Mouse (Mus musculus) spleen, postnatal 36 days (tissue): ENCODE results near the gene Tspan14.

Experiments
- DNase-seq, 2 experiments: peaks; one replicate each; pipeline ENCODE4 v3.0.0; 2022; ENCODE audit warnings: low spot score in 2 of 2, mixed read lengths in 1 of 2

Gene Tspan14

DNA sequence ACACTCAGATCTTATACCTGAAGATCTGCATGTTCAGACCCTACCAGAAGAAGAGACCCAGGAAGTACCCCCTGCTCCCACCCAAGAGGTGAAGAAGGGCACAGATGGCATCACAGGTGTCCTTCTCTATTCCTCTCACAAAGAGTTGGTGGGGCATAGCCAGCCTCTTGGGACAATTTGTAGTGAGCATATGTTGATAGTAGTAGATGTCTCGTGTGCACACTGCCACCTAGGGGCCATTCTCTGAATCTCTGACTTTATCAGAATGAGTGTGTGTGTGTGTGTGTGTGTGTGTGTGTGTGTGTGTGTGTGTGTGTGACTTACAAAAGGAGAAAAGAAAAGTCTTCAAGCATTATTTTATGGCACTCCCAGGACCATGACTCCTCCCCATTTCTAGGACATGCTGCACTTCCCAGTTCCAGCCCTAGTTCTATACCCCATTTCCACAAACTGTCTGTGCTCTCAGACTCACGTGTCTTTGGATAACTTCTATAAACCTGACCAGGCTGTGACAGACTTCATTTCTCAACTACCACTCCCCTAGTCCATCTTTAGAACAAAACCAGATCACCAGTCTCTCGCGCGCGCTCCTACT lies 8.6 kb upstream of the Tspan14 start:
- peak; percentile 71 to 83 for DNase-seq

- no peak for DNase-seq
Observed at GRCm38 (mm10) chr14:40968051-40968450, 1.4 kb upstream of the Tspan14 start.

DNA sequence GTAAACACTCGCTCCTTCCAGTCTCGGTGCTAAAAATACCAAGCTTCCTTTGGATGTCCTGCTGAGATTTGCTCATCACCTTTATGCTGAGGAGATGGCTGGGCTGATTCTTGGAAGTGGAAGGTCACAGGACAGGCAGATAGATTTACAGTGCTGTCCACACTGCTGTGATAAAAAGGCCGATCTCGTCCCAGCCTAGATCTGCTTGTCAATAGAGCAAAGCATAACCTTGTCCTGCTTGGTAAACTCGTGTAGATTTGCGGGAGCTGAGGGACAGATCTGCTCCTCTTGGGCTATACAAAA lies 942 bp upstream of the Tspan14 start:
- DNase-seq, result no peak

- DNase-seq, result peak; percentile 98
Observed at GRCm38 (mm10) chr14:40966862-40967597, 423 bp upstream of the Tspan14 start.

- DNase-seq, result peak in 1 of 2 experiments; percentile 54
Observed at GRCm38 (mm10) chr14:40965507-40966356, 875 bp downstream of the Tspan14 start.

GRCm38 (mm10) chr14:40964881-40965280 lies 1.7 kb downstream of the Tspan14 start:
- no peak for DNase-seq

DNA sequence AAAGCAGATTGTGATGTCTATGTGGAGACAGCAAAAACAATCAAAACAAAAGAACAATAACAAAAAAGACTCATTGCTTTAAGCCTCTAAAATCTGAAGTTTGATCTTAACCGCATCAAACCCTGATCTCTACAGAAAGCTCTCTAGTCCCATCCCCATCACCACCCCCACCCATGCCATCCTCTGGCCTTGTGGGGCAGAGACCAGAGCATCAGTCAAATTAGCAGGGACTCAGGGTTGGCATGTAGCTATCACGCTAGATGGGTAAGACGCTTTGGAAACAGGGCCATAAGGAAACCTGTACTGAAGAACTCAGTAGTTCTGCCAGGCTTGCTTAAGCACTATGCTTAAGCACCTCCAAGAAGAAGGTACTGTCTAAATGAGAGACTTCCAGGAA lies 2.4 kb downstream of the Tspan14 start:
- no peak for DNase-seq

GRCm38 (mm10) chr14:40963501-40964213 lies 3.0 kb downstream of the Tspan14 start:
- DNase-seq, result no peak

- peak in 1 of 2 experiments; percentile 29 for DNase-seq
Observed at GRCm38 (mm10) chr14:40962365-40963290, 4.0 kb downstream of the Tspan14 start.

DNA sequence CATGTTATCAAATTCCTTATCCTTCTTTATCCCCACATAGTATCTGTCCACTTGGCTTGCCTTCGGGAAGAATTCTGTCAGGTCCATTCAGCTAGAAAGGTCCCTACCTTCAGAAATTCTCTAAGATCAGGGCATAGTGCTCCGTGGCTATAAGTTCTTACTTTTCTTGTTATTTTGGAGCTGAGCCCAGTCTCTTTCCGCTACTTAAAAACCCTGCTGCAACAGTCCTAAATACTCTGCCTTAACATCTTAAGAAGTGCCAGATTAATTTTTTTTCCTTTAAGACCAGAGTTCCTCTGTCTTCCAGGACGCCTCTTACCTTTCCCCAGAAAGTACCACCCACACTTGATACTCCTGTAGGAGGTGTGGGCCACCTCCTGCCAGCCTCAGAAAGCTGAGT lies 6.4 kb downstream of the Tspan14 start:
- no peak for DNase-seq

DNA sequence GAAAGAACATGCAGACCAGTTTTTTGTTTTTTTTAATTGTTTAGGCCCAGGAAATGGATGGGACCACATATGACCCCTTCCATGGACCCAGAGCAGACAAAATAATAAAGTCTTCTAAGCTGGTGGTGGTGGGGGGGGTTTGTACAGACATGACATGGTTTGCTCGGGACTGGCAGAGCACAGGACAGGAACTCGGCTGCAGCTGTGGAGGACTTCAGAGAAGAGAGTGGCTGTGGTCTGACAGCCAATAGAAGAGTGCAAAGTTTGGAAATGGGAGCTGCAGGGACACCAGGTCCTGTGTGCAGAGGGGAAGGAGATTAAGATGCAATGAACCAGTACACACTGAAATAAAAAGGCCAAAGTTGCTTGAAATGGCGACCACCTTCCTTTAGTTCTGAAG lies 7.0 kb downstream of the Tspan14 start:
- no peak for DNase-seq

DNA sequence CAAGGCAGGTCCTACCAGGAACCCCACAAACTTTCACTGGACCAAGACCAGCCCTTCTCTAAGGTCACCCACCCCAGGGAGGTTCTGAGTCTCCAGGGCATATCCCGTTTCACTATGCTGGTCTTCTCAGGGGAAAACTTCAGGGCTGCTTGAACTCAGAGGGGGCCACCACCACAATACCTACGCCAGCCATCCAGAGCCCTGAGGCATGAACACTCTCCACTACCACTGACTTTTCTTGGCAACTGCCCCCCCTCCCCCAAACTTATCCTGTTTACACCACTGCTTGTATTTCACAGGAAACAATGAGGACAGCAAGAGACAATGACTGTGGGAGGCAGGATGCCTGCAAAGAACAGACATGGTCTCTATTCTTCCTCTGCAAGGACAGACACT lies 7.6 kb downstream of the Tspan14 start:
- peak; percentile 50 to 58 for DNase-seq

GRCm38 (mm10) chr14:40958083-40958985 lies 8.3 kb downstream of the Tspan14 start:
- DNase-seq, result peak; percentile 66 to 71

DNA sequence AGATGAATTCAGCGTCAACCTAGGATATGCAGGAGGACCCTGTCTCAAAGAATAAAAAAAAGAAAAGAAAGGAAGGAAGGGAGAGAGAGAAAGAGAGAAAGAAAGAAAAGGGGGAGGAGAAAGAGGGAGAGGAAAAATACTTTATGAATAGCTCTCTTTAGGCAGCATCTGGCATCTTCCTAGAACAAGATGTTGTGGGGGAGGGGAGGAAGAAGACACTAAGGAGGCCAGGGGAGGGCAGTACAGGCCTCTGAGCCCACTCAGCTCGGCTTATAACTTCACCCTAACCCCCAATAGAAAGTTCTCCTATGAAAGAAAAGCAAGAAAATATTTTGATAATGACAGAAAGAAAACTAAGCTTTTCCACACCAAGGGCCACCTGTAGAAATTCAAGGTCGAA lies 9.0 kb downstream of the Tspan14 start:
- no peak for DNase-seq

- peak; percentile 64 to 65 for DNase-seq
Observed at GRCm38 (mm10) chr14:40956252-40957146, 10.1 kb downstream of the Tspan14 start.

DNA sequence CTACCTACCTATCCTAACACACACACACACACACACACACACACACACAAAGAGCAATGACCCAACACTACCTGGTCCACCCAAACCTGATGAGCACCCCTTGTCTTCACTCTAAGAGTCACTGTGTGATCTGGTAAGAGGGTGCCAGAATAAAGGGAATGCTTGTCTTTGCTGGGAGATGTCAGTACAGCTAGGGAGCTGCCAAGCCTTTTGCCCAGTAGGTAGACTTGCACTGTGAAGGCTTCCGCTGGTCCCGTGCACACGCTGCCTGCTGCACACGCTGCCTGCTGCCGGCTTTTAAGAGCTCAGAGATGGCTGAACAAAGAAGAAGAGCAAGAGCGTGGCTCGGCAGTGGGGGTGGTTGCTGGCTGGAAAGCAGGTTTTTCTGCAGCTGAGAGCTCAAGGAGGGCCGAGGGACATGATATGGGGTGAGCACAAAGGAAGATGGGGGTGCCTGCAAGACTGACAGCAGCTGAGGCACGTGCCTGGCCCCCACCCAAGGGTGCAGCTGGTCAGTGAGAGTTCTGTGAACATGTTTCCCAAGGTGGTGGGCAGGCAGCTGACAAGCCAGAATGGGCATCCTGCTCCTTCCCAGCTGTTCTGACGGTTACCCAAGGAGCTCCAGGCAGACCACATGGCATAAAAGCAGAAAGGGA lies 10.9 kb downstream of the Tspan14 start:
- peak; percentile 47 to 49 for DNase-seq

DNA sequence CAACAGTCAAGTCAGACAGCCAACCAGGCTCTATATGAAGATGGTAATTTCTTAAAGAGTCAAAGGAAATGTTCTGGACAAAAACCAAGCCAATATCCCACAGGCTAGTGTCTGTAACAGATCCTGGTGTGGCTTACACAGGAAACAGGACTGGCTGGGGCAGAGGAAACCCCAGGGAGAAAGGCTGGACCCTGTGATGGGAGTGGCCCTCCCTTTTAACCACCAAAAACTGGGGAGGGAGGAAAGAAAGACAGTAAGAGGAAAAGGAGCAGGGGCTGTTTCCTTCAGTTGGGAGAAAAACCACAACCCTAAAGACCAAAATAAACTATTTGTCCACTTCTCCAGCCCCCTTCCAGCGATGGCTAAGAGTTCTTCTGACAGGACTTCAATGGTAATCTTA lies 11.5 kb downstream of the Tspan14 start:
- DNase-seq, result no peak

DNA sequence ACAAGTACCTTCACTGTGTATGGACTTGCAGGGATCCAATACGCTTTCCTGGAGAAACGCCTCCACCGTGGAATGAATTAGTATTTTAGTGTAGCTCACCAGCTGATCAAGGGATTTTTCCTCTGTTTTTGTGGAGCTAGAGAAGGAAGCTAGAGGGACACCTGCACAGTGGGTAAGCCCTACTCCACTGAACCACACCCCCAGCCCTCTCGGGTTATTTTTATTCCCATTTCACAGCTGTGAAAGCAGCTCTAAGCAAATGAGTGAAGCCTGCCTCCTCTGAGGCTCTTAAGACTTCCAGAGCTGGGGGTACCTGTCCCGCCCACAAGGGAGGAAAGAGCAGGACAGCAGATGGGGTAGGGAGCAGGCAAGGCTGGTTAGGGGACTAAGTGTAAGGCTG lies 13.2 kb downstream of the Tspan14 start:
- peak; percentile 45 to 54 for DNase-seq
